Mouse (Mus musculus) embryonic fibroblast, embryonic 13.5 days (primary cell): ENCODE measurements at regions not wholly inside any gene's neighbourhood (a gene's known extent, or its start where the extent isn't known, plus 50 kb on each side); places are given as distances from the start of the nearest gene placed in this dataset.

Source experiments
- H3K27ac ChIP-seq: 2 replicates; pipeline ENCODE4 v1.5.1; 2012; ENCODE audit warnings: low read length, control low read depth, inconsistent platforms; ENCODE audit not compliant: insufficient read depth
- H3K4me1 ChIP-seq: 2 replicates; pipeline ENCODE4 v1.6.1; 2011; ENCODE audit warnings: low read length; ENCODE audit not compliant: control insufficient read depth, insufficient read depth
- H3K4me3 ChIP-seq: 2 replicates; pipeline ENCODE4 v1.5.1; 2011; ENCODE audit warnings: mild to moderate bottlenecking, control low read depth, low read length; ENCODE audit not compliant: insufficient read depth
- CTCF ChIP-seq: IDR thresholded peaks from 2 replicates; pipeline ENCODE4 v1.5.1; 2011; ENCODE audit warnings: mild to moderate bottlenecking, control low read depth, low read length, moderate library complexity, borderline replicate concordance; ENCODE audit not compliant: insufficient read depth
- POLR2A ChIP-seq: IDR thresholded peaks from 2 replicates; pipeline ENCODE4 v1.6.1; 2011; ENCODE audit warnings: low read depth, mild to moderate bottlenecking, control low read depth, low read length, moderate library complexity

DNA sequence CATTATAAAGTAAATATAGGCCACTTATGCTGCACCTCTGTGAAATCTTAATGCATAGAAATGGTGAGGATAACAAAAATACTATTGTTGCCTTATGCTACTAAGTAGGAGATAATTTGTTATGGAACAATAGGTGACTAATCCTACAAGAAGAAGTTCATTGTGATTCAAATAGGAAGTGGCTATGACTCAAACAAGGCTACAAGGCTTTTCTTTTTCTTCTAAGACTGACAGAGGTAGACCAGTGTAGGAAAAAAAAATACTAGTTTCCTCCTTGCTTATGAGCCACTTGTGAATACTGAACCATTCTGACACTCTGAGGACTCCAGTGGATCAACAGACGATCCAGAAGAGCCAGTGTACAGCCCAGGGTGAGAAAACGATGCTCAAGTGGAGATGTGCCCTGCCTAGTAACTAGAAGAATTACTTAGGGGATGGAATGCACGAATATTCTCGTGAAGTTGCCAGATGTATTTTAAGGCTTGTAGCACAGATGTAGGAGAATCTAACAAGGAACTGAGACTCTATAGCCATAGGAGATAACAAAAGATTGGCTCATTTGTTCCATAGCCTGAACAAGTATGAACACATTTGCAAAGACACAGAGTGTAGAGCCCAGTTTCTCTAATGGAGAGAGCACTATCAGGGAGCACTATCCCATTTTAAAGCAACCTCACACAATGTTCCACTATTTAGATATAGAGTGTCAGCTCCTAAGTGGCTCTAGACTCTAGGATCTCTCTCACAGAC, 60.3 kb downstream of the Fzd1 start:
- Histone ChIP-seq H3K27ac (no peak overlapping the region), H3K4me3 (no peak overlapping the region), H3K4me1 (no peaks in the 10 kb centered on the region)
- TF ChIP-seq POLR2A (no peak), CTCF (no peak)

DNA sequence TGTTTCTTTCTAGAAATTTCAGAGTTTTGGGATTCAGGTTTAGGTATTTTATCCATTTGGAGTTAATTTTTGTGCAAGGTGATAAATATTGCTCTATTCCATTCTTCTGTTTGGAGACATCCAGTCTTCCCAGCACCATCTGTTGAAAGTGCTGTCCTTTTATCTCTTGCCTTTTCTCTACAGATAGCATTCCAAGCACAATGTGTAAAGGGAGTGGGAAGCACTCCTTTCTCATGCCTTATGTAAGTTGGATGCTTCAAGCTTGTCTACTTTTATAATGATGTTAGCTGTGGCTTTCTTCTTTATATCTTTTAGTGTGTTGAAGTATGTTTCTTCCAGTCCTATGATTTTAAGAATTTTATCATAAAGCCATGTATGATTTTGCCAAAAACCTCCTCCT, 61.1 kb downstream of the Fzd1 start:
- no peak overlapping the region for H3K4me3 ChIP-seq
- TF ChIP-seq CTCF (no peak), POLR2A (no peak)

DNA sequence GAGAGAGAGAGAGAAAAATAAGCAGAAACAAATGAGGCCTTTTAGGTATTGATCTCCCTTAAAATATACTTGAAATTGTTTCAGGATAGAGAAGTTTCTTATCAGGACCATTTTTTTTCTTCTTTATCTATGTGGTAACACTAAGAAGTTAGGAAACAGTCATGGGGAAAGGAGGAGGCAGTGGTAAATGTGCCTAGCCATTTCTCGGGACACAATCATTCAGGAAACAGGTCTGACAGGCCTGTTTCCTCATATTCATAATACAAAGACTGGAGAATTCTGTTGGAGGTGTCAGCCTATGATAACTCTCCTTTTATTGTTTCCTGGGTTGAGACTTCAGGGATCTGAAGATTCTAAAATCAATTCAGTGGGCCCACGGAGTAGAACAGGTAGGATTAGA, 68.7 kb downstream of the Fzd1 start:
- no peaks in the 10 kb centered on the region for H3K4me1 ChIP-seq
- H3K4me3 ChIP-seq = no peak overlapping the region
- no peak for TF ChIP-seq CTCF
- no peak for TF ChIP-seq POLR2A
- H3K27ac ChIP-seq = no peak overlapping the region

More for the DNA sequence above, 61.1 kb downstream of the Fzd1 start:
- no peak overlapping the region for H3K27ac ChIP-seq
- H3K4me1 ChIP-seq = no peaks in the 10 kb centered on the region

DNA sequence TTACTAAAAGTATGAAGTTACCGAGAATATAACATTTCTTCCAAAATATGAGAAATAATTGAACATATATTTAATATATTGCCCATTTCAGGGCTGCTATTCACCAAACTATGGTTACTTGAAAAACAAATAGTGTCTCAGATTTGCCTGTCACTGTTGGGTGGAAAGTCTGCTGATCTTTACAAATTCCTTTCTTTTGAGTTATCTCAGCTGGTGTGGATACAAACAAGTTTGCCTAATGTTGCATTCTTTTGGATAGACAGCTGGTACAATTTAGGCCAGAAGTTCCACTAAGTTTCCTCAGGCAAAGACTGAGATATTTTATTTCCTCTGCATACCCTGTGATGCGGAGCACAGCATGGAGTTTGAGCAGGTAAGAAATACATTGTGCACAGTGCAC, 82.5 kb downstream of the Fzd1 start:
- Histone ChIP-seq H3K4me1 (no peaks in the 10 kb centered on the region), H3K27ac (no peak overlapping the region), H3K4me3 (no peak overlapping the region)
- TF ChIP-seq CTCF (no peak), POLR2A (no peak)

DNA sequence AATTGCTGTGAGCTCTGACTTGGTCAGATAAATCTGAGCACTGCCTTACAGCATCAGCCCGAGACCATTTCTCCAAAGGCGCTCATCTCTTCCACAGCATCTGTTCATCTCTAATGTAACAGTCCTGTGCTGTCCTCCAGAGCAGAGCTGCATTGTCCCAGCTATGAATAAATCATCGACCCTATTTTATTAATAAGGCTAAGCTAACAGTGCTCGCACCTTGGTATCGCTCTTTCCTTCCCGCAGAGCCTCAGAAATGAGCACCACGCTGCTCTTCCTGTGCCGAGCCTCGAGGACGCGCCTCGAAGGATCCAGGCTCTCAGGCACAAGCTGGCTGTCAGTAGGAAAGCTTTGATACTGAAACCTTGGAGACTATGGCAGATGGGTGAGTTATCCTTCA, 91.5 kb downstream of the Fzd1 start:
- TF ChIP-seq POLR2A (no peak), CTCF (no peak)
- no peaks in the 10 kb centered on the region; the same call in 1 of the 2 replicates for H3K4me1 ChIP-seq
- H3K27ac ChIP-seq = no peak overlapping the region
- no peak overlapping the region for H3K4me3 ChIP-seq

DNA sequence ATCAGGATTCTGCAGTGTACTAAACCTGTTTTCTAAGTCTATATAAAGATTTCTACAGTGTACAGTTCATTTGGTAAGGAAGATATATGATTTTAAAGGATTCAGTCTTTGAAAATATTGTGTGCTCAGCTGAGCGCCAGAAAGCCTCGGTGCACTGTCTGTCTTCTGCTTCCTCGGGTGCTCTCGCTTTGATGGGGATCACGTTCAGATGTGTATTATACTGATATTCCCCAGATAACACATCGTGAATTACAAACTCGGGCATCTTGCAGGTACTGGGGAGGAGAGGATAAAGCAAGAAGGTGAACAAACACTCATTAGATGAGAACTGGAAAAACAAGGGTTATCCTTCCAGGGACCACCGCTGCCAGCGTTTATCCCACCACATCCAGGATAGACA, 91.9 kb downstream of the Fzd1 start:
- H3K27ac ChIP-seq = no peak overlapping the region
- H3K4me3 ChIP-seq = no peak overlapping the region
- no peaks in the 10 kb centered on the region; the same call in 1 of the 2 replicates for H3K4me1 ChIP-seq
- TF ChIP-seq POLR2A (no peak), CTCF (no peak)

DNA sequence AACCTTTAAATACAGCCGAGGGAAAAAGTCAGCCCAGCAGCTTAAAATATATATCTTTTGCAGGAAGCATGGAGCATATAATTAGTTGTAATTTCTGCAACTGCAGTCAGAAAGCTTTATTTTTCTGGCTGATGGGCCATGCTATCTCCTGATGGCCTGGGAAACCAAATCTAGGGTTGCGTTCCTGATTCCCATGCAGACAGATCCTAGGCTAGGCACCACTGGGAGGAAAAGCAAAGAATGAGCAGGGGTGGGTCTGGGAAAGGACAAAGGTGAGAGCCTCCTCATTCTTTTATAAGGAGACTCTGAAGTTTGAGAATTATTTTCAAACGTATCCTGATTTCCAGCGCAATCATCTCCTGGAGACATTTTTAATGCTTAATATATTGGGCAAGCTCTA, 92.9 kb downstream of the Fzd1 start:
- H3K4me1 ChIP-seq = no peaks in the 10 kb centered on the region; the same call in 1 of the 2 replicates
- no peak overlapping the region for H3K27ac ChIP-seq
- TF ChIP-seq CTCF (no peak), POLR2A (no peak)
- no peak overlapping the region for H3K4me3 ChIP-seq

DNA sequence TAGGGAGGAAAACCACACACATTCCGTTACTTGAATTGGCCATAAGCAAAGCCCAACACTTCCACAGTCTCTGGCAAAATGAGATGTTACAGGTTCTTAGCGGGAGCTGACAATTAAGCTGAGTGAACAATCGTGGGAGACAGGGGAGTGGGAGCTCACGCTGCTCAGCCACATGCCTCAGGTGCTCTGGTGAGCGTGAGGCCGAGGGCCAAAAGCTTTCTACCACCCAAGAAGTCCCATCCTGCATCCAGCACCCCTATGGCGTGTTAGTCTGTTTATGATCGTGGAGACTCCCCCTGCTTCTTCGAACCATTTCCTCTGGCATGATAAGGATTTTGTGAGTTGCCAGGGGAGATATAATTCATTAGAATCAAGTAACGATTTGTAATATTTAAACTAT, 93.3 kb downstream of the Fzd1 start:
- TF ChIP-seq POLR2A = no peak
- TF ChIP-seq CTCF = no peak
- Histone ChIP-seq H3K4me1 (no peaks in the 10 kb centered on the region; the same call in 1 of the 2 replicates), H3K4me3 (no peak overlapping the region), H3K27ac (no peak overlapping the region)

DNA sequence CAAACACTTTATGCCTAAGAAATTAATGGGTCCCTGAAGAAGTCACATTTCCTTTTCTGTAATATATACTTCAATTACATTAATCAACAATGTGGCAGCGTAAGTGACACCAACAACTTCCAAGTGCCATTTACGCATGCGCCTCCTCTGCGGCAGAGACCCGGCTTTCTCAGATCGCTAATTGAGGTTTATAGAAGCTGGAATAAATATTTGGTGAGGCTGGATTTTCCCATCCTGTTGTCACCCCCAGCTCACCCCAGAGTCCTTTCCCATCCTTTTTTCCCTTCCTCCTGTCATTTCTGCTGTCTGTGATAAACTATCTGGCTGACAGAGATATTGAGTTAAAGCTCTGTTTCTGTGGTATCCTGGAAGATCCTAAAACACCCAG, 95.6 kb downstream of the Fzd1 start:
- Histone ChIP-seq H3K4me1 (peaks cover 3% of the 10 kb centered on the region; the same call in 1 of the 2 replicates), H3K27ac (no peak overlapping the region), H3K4me3 (no peak overlapping the region)
- no peak for TF ChIP-seq POLR2A
- TF ChIP-seq CTCF = no peak

DNA sequence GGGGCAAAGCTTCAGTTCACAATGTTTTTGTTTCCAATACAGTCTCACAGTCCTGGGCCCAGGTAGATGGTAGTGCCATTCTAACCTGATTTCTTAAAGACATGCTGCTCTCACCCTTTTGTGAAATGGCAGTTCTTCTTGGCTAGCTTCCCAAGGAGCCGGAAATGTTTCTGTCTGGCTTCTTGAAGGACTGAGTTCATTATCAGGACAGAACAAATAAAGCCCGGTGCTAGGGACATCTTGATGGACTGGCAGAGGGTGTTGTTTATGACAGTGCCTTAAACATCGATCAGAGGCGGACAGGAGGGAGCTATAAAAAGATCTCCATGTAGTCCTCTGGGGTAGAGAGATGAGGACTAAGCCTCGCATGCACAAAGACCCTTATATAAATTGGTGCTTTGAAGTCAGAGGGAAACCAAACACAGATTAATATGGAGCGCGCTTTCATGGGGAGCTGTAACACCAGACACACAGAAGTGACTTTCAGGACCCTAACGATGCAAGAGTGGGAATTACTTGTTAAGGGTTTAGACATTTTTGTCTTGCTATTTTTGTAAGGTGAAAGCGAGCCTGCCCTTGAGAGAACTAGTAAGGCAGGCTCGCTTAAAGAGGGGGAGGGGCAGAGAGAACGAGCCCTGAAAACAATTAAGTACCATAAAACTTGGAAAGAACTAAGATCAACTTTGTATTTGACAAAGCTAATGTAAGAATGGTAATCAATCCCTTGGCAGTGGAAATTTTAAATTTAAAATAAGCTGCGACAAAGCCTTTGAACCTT, 96.2 kb downstream of the Fzd1 start:
- Histone ChIP-seq H3K4me1 (peaks cover 3% of the 10 kb centered on the region; the same call in 1 of the 2 replicates), H3K4me3 (no peak overlapping the region), H3K27ac (no peak overlapping the region)
- TF ChIP-seq CTCF (no peak), POLR2A (no peak)
